Mouse (Mus musculus) Muller cell, postnatal 12 days (primary cell): ENCODE measurements at regions not wholly inside any gene's neighbourhood (a gene's known extent, or its start where the extent isn't known, plus 50 kb on each side); places are given as distances from the start of the nearest gene placed in this dataset.

Source experiments
- DNase-seq: peaks from one replicate; pipeline ENCODE4 v3.0.0-alpha.2; 2015; ENCODE audit errors: inconsistent ontology term

GRCm38 (mm10) chr8:8292577-8293247 lies 368.3 kb downstream of the Efnb2 start:
- no peak for DNase-seq

- DNase-seq = peak; percentile 56
Measured at GRCm38 (mm10) chr8:8285876-8286275, 375.2 kb downstream of the Efnb2 start.

- DNase-seq = peak; percentile 92
Measured at GRCm38 (mm10) chr8:8274987-8275386, 386.1 kb downstream of the Efnb2 start.

GRCm38 (mm10) chr8:8274211-8274641 lies 386.8 kb downstream of the Efnb2 start:
- peak; percentile 93 for DNase-seq

- DNase-seq = no peak
Measured at GRCm38 (mm10) chr8:8258855-8259254, 402.2 kb downstream of the Efnb2 start.

GRCm38 (mm10) chr8:8258231-8258638 lies 402.8 kb downstream of the Efnb2 start:
- DNase-seq = peak; percentile 85

- no peak for DNase-seq
Measured at GRCm38 (mm10) chr8:8256327-8256726, 404.7 kb downstream of the Efnb2 start.

- DNase-seq = peak; percentile 53
Measured at GRCm38 (mm10) chr8:8254446-8254845, 406.6 kb downstream of the Efnb2 start.

- DNase-seq = no peak
Measured at GRCm38 (mm10) chr8:8244599-8244998, 416.4 kb downstream of the Efnb2 start.

GRCm38 (mm10) chr8:8241755-8242501 lies 419.1 kb downstream of the Efnb2 start:
- DNase-seq = no peak

GRCm38 (mm10) chr8:8241051-8241688 lies 419.9 kb downstream of the Efnb2 start:
- DNase-seq = no peak

GRCm38 (mm10) chr8:8239489-8239888 lies 421.6 kb downstream of the Efnb2 start:
- no peak for DNase-seq

- no peak for DNase-seq
Measured at GRCm38 (mm10) chr8:8238051-8238450, 423.0 kb downstream of the Efnb2 start.

- DNase-seq = no peak
Measured at GRCm38 (mm10) chr8:8233616-8234015, 427.4 kb downstream of the Efnb2 start.

- DNase-seq = no peak
Measured at GRCm38 (mm10) chr8:8233156-8233555, 427.9 kb downstream of the Efnb2 start.

- DNase-seq = no peak
Measured at GRCm38 (mm10) chr8:8231996-8232632, 428.9 kb downstream of the Efnb2 start.

GRCm38 (mm10) chr8:8231308-8231985 lies 429.6 kb downstream of the Efnb2 start:
- peak; percentile 59 for DNase-seq

- no peak for DNase-seq
Measured at GRCm38 (mm10) chr8:8225994-8226393, 435.0 kb downstream of the Efnb2 start.

- DNase-seq = no peak
Measured at GRCm38 (mm10) chr8:8225175-8225830, 435.7 kb downstream of the Efnb2 start.

- no peak for DNase-seq
Measured at GRCm38 (mm10) chr8:8220395-8221031, 440.5 kb downstream of the Efnb2 start.
